Mouse (Mus musculus) kidney, adult 2 months (tissue): ENCODE results near the gene Erc2.

Source experiments
- CTCF ChIP-seq: fragments of 200-500 bp; conservative IDR thresholded peaks from 2 replicates; pipeline ENCODE4 v1.5.1; 2011; ENCODE audit warnings: low read depth, mild to moderate bottlenecking, control low read depth, low read length, moderate library complexity, mixed read lengths; ENCODE audit not compliant: insufficient read depth, insufficient read length
- POLR2A ChIP-seq: fragments of 200-500 bp; IDR thresholded peaks from one replicate; pipeline ENCODE4 v1.6.1; 2011; ENCODE audit warnings: low read depth, low read length, control low read depth

DNA sequence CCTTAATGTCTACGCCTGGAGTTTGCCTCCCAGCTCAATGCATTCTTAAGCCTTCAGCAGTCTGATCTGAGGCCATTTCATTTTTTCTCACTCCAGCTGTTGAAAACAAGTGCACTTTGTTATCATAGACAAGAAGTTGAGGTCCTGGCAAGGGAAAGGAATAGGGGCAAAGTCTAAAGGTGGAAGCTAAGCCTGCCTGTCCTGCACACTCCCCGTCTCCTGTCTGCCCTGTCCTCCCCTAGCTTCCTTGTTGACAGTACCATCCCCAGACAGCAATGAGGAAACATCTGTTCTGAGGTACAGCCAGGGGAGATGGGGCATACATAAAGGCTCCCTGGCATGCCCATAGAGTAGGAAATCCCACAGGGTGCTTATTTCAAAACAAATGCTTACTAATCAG, 776.7 kb downstream of the Erc2 start:
- no peak for TF ChIP-seq CTCF
- no peak for TF ChIP-seq POLR2A
